Mouse (Mus musculus) skeletal muscle tissue, adult 2 months (tissue): ENCODE results near the gene Nop16.

Experiments
- DNase-seq: peaks from one replicate; pipeline ENCODE4 v3.0.0-alpha.2; 2012; ENCODE audit warnings: low read depth, low spot score

The Nop16 gene

DNA sequence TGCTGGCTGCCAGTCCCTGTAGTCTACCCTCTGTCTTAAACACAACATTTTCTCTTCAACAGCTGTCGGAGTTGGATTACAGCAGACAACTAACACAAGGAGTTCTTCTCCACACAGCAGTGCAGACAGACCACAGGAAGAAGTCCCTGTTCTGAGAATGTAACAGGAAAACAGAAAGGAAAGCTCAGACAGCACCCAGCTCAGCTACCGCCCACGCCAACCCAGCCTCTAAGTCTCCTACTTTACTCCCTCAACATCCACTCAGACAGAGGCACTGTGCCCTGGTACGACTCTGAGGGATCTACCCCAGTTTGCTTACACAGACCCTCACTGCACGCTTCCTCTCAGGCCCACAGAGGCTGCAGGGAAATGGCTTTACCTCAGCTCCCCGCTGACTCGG is 29.3 kb downstream of the Nop16 start:
- no peak for DNase-seq

DNA sequence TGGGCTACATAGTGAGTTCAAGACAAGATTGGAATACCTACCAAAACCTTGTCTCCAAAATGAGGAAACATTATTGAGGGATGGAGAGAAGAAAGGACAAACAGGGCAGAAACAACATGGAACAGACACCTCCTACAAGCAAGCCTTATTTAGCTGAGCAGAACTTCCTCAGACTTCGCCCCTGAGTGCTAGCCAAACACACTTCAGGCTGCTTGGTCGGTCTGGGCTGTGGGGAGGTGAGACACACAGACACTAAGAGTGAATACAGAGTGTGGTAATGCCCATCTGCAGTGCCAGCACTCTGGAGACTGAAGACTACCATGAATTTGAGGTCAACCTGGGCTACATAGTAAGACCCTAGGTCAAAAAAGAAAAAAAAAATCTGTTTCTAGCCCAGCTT is 30.2 kb downstream of the Nop16 start:
- no peak for DNase-seq

DNA sequence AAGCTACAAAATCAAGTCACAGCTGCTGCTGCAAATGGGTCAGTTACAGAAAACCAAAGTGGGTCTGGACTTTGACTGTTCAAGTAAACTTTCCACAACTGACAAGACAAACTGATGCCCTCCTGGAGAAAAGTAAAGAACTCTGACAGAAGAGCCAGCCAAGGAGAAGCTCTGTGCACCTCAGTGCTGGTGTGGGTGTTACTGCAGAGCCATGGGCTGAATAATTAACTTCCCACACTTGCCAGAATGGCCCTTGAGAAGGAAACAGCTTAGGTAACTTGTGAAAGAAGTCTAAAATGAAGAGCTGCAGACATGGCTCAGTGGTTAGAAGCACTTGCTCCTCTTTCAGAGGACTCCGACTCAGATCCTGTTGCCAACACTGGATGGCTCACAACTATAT is 32.2 kb downstream of the Nop16 start:
- no peak for DNase-seq

DNA sequence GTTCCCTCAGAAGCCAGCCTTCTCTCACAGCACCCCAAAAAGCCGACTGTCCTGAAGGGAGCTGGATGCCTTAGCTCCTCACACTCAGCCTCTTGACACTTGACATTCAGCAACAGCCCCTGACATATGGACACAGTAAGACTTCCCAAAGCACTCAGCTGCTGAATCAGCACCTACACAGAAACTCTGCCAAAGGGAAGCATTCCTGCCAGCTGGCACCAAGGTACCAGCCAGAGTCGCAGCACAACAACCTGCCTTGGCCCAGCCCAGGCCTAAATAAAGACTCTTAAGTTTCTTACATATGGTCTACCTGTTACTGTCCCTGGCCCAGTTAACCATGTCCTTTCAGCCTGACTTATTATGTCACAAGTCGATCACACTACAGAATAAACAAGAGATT is 33.1 kb downstream of the Nop16 start:
- peak; percentile 89 for DNase-seq

DNA sequence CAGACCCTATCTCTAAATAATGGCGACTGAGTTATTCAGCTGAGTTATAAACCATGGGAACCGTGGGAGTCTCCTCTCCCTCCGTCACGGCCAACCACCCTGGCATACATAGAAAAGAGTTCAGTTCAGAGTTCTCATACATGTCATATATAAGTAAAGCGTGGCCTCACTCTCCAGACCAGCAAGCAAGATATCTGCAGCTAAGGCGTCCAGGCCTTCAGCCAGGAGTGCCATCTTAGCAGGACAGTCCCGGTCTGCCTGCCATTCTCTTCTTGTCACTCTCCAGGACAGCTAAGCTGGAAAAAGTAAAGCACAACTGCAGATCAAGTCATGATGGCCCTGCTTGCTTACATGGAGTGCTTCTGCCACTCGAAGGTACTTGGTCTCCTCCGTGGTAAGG is 33.7 kb downstream of the Nop16 start:
- no peak for DNase-seq

DNA sequence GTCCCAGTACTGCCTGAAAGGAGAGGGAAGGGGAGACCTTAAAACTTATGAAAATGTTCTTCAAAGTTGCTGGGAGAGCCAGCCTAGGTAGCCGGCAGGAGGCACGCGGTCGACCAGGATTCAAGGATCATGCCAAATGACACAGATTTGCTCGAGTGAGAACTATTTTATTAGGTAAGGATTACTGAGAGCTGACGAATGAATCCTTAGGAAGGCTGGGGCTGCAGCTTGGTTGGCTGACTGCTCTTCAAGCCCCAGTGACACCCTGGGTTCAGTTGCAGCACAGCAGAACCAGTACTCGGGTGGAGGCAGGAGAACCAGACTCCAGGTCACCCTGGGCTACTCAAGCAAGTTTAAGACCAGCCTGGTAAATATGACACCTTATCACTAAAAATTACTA is 41.9 kb downstream of the Nop16 start:
- DNase-seq: no peak
